Mouse (Mus musculus): ENCODE measurements at regions not wholly inside any gene's neighbourhood (a gene's known extent, or its start where the extent isn't known, plus 50 kb on each side); places are given as distances from the start of the nearest gene placed in this dataset.

- no peak for DNase-seq (ENCODE audit: inconsistent age in 2 of 2, low spot score in 1 of 2)
These were observed 2914.2 kb upstream of the Gm6569 start for GRCm38 (mm10) chr15:70920138-70920537.

DNA sequence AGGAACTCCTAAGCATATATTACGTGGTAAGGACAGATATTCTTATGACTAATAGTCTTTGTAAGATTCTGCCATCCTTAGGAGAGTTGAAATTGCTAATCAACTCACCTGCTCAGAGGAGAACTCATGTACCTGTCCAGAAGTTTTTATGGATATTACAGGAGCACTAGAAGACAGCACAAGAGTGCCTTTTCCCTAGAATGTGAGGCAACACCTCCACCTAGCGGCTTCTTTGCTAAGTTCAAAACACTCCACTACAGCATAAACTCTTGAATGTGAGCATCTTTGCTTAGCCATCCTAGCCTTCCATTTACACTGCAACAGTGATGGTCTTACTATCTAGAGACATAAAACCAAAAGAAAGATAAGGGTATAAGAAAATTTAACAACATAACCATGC is 2913.5 kb upstream of the Gm6569 start:
- peak; percentile 12 to 74 for DNase-seq (ENCODE audit: inconsistent age in 2 of 2, low spot score in 1 of 2)
